Mouse (Mus musculus) monocyte, adult 2 months (primary cell): ENCODE measurements around the gene Ano2.

Source experiments
- DNase-seq, 2 experiments: peaks; one replicate each; pipeline ENCODE4 v3.0.0; 2022; ENCODE audit warnings: low spot score in 2 of 2, low read depth in 1 of 2

Gene Ano2

DNA sequence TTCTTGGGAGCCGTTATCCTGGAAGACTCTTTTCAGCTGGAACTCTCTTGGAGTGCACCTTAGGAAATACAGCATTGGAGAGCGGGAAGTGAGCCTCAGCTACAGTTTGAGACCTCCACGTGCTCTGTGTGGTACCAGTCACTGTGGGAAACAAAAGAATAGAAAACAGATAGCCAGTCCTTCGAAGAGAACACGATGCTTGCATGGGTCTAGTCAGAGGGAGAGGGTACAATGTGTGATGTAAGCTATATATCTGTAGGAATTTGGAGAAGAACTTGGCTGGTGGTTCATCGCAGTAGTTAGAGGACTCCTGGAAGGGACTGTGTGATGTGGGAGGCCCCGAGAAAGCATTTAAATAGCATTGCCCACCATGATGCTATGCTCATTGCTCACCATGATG, 189.1 kb downstream of the Ano2 start:
- no peak for DNase-seq

DNA sequence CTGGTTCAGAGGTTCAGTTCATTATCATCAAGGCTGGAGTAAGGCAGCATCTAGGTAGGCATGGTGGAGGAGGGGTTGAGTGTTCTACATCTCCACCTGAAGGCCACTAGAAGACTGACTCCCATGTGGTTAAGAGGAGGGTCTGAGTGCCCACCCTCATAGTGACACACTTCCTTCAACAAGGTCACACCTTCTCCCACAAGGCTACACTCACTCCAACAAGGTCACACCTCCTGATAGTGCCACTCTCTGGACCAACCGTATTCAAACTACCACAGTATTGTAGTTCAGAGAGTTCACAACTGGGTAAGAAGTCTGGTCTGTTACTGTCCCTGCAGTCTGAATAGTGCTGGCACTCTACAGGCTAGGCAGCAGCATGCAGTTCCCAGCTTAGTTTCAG, 198.4 kb downstream of the Ano2 start:
- DNase-seq = no peak

DNA sequence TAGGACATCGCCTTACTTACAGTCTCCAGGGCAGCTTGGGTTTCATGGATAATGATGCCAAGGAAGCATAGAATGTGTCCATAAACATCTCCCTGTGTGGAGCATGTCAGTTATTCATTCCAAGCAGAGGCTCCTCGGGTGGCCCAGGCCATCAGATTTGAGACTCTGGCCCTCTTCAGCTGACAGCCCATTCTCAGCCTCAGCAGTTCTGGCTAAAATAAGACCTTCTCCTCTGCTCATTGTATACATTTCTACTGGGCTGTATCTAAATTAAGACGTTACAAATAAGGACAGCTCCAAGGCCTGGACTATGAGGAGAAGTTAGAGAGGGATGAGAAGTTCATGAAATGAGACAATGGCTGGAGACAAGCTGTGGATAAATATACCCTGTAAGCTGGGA, 204.1 kb downstream of the Ano2 start:
- no peak for DNase-seq

DNA sequence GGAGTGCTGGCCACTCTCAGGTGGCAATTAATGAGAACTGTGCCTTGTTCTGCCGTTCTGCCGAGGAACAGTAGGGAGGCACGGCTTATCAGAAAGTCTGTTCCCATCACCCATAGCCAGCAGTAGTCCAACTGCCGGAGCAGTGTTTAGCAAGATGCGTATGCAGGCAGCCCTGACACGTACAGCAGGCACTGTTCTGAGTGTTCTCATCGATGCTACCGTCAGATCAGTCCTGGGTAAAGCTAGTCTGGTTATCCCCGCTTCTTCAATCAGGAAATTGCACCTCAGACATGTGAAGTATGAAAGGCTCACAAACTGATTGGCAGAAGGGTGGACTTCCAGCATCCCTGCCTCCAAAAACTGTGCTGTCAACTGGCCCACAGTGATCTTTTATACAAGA, 224.2 kb downstream of the Ano2 start:
- DNase-seq = no peak

DNA sequence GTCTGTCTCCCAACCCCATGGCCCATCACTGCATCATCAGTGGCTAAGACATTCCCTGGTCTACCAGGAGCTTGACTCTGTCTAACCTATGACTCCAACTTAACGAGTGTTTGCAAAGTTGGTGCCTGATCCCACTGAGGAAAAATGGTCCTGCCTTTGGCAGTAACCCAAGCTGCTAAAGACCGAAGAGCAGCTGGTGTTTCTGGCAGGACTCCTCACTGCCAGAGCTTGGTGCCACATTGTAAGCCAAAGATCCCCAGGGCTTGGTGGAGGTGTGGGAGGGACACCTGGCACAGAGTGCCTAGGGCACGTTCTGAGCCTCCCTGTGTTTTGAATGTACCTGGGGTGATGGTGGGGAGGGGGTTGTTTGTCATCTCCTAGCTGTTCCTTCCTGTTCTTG, 232.5 kb downstream of the Ano2 start:
- no peak for DNase-seq

DNA sequence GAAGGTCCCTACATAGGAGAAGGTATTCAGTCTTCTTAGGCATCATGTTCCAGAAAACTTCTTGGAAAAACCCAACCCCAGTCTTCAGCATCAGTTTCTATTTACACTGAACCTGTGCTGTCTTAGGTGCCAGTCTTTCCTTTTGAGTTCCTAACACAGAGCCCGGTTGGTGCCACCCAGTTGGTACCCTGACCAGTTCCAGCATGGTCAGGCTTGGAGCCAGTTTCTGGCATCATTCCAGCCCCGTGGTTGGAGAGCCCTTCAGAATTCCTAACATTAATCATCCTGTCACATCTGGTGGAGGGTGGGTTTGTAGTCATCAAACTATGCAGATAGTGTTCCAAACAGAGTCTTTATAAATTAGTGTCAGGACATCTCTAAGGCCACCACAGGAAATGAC, 234.8 kb downstream of the Ano2 start:
- DNase-seq = no peak

DNA sequence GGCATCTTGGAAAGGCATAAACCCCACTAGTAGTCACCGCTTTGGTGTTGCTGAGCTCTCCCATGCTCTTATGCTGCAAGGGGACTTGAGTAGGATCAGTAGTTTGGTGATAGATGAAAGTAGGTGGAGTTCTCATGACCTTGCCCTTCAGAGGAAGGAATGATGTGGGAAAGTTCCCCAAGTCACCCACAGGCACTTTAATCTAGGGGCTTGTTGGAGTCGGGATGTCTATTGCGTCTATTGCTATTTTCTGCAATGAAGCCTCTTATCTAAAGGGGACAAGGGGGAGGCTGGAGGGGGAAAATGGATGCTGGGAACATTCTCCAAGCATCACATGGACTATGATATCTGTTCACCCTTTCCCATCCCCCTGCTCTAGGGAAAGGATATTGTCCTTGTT, 235.6 kb downstream of the Ano2 start:
- no peak for DNase-seq

DNA sequence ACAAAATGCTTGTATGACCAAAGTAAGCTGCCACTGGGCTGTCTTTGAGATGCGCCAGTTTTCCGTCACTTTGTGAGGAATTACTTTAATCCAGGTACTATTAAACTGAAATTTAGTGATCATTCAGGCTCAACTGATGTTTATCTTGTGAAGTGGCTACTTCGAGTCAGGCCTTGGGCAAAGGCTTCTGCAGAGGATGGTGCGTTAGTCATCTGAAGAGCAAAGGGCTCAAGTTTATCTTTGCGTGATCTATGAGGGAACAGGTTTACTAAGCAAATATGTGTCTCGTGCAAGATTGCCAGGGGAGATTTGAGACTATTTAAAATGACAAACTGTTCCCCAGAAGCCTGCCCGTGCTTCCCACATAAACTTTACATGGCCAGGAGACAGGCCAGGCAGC, 241.7 kb downstream of the Ano2 start:
- DNase-seq = no peak

DNA sequence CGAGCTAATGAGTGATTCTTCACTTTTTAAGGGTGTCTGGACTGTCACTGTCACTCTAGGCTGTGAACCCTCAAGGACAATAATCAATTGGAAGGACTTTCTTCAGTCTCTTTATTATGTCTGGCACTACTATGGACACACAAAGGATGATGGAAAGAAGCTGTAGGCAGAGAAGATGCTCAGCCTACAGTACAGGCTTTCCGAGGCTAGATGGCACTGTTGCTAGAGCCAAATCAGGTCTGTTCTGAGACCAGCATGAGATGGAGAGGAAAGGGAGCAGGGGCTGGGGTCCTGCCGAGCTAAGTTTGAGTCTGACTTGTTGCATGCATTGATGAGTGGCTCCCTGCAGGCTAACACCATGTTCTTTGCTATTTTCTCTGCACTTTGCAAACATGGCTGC, 264.7 kb downstream of the Ano2 start:
- no peak for DNase-seq

DNA sequence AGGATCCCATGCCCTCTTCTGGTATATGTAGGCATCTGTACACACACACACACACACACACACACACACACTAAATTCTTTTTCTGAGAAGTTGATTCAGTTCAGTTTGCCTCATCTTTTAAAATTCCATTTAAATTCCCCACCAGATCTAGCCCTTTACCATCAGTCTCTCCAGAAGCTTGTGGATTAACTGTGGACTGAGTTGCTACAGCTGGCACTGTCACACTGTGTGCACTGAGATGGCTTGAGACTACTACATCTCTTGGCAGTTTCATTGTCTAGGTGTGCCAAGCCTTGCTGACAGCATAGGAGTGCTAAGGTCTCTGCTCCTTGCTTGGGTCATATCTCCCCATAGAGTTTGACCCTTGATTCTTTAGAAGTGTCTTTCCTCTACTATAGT, 283.3 kb downstream of the Ano2 start:
- DNase-seq = no peak

DNA sequence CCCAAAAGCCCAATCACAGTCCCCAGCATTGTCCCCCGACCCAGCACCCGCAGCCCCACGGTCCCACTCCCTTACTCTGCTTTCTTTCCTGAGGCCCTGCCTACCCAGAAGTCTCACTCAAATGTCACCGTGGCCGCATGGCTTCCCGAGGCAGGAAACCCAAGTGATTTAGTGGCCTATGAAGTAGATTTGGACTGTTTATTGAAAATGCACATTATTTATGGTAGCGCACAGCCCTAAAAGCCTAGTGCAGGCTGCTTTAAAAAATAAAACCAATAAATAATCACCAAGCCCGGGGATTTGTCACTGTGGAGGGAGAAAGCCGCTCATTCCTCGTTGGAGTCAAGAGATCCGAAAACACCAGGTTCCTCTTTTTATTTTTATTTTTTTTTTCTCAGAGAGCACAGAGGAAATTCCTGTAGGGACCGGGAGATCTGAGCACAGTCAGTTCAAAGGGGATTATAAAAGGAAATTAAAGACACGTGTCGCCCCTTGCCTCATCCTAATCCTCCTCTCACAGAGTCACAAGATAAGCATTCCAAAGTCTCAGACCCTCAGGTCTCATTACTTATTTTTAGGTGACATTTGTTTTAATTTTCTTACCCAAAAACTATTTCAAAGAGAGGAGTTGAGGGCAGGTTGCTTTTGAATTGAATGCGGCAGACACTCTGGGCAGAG, 285.7 kb downstream of the Ano2 start:
- no peak for DNase-seq

DNA sequence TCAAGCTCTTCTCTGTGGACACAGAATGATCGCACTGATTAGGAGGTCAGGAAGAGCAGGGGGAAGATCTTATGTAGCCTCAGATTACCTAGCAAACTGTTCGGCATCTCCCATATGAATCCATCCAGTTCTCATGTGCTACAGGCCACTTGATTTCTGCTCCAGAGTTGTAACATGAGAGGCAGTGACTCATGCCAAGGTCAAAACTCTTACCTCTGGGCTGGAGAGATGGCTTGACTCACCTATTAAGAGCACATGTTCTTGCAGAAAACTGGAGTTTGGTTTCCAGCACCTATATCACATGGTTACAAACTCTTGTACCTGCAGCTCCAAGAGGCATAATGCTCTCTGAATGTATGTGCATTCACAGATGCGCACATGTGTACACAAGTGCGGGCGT, 289.4 kb downstream of the Ano2 start:
- no peak for DNase-seq

DNA sequence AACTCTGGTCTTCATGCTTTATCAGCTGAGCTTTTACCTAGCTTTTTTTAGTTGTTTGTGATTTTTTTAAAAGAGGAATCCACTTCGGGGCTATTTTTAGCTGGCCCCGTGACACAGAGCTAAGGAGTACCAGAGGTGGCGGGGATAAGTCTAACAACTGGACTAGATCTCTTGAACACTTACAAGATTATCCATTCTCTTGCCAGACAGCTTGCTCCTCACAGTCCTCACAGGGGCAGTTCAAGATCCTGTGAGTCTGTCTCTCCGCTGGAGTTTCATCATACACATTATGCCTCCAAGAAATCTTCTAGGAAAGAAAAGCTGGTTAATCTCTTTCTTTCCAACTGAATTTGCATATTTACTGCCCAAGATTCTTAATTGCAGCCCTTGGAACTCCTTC, 293.8 kb downstream of the Ano2 start:
- DNase-seq = no peak

DNA sequence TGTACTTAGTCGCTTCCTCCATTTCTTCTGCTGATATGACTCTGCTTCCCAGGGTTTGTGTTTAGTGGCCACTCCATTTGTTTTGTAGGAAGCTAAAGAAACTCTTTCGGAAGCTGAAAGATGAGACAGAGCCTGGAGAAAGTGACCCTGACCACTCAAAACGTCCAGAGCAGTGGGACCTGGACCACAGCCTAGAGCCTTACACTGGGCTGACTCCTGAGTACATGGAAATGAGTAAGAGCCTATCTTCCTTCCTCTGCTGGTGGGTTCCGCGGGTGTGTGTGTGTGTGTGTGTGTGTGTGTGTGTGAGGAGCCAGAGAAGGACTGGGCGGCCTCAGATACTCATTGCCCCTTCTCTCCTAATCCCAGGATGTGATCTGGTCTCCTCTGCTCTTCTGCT, 302.5 kb downstream of the Ano2 start:
- DNase-seq = no peak

DNA sequence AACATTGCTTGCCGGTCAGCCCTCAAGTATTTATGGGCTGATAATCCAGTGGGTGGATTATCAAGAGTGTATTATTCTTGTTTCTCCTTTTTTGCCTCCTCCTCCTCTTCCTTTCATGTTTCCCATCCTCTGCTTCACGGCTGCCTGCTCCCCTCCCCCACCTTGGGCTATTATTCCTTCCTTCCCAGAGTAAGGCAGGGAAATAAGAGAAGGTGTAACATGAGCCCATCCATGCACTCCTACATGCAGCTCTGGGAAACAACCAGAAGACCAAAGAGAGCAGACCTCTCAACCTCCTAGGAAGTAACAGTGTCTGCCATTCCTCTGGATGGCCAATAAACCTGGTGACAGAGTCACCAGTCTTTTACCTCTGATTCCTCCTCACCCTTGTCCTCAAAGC, 311.6 kb downstream of the Ano2 start:
- no peak for DNase-seq

DNA sequence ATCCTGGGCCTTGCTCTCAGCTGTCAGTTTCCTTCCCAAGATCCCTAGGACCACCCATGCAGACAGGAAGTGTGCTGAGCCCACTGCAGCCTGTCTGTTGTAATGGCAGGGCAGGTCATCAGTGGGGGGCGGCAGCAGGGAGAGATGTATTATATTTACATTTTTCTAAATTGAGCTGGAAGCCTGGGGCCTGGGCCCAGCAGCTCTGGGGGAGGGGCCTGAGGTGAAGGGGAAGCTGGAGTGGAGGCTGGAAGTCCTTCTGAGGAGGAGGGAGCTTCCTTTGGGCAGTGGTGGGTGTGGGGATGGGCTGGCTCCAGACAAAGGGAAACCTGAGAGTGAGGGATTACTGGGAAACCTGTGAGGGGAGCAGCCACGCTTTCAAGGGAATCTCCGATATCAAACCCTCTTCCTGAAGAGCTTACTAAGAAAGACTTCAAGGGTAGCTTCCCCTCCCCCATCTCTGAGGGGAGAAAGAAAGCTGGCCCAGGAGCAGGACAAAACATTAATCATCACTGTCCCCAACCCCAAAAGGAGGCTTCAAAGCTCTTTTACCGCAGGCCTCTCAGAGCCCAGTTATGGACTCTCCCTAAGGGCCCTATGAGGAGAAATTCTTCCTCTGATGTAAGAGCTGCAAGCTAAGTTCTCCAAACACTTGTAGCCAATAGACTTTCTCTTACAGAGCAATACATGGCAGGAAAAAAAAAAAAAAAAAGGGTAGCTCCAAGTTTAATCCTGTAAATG, 313.0 kb downstream of the Ano2 start:
- DNase-seq = no peak

DNA sequence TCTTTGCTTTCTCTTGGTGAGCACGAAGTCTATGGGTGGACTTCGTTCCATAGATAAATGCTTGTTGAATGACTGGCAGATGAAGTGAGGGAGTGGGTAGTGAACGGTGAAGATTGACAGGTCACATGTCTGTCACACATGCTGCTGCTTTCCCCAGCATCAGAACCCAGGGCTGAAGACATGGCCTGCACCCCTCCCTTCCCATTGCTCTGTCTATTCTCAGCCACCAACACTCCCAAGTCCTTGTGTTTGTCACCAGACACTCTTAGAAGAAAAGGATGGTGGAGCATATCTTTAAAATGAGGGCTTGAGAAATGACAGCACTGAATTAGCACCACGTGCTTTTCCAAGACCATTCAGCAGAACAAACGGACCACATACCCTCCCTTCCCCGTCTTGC, 316.4 kb downstream of the Ano2 start:
- DNase-seq = no peak

DNA sequence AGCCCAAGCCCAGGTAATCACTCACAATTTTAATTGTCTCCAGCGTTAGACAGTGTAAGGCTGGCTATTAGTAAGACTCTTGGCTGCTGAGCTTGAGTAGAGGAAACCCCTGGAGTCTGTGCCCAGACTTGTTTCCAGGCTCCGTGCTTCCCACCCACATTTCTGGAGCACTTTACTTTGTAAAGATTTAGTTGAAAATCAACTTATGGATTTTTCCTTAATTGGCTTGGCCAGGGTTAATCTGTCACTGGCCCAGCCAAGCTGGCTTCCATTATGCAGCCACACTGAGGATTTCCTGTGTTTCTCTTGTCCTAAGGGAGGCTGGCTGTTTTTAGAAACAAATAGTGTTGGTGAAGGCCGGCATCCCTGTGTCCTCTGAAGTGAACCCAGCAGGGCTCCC, 318.9 kb downstream of the Ano2 start:
- no peak for DNase-seq

DNA sequence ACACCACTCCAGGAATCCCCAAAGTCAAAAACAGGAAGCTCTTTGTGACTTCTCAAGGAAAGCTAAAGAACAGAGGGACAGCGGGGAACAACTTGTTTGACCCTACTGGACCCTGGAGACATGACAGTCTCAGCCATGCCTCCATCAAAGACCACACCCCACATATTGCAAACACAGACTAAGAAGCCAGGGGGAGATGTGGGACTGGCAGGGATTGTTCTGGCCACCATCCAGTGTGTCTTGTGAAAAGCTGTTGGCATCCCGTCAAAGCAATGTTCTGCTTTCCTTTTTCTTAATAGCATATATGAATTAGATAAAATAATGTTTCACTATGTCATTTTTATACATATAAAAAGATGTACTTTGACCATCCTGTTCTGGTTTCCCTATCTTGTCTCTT, 326.8 kb downstream of the Ano2 start:
- no peak for DNase-seq

DNA sequence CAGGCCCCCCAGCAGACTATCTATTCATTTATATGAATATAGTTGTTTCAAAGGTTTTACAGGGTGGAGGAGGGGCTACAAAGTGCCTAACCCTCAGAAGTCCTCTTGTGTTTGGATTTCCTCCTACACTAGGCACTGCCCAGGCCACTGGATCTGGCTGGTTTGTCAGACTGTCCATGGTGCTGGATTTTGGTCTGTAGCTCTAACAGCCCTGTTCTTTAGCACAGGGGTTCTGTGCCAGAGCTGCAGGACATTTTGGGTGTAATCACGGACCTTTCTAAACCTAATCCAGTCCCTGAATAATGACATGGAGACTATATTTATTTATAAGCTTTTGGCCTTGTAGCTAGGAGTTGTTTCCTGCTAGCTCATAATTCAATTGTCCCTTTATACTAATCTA, 328.2 kb downstream of the Ano2 start:
- DNase-seq = no peak

DNA sequence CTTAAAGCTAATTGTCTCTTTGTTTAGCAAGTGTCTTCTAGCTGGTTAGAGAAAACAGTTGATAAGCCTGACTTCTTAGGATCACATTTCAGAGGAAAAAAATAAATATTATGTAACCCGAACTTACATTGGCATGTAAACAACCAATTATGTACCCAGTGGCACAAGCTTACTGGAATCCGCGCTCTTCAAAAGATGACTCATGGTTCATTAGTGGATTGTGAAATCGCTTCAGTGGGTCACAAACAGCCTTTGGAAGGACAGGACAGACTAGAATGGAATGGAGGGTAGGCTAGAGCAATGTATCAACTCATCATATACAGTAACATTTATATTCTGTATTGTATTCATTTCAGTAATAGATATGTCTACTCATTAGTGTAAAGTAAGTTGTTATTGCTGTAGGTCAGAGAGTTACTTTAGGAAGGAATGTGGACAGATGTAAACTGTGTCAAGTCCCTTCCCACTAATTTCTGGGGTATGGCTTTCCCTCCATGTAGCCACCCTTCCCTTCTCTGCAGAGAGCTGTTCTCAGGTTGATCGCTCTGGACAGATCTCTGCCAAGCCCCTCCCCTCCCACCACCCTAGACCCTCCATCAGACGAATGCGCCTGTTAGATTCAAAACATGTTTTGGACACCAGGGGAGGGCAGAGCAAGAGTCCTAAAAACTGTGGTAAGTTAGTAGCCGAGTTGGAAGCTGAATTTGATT, 343.6 kb downstream of the Ano2 start:
- DNase-seq = no peak

DNA sequence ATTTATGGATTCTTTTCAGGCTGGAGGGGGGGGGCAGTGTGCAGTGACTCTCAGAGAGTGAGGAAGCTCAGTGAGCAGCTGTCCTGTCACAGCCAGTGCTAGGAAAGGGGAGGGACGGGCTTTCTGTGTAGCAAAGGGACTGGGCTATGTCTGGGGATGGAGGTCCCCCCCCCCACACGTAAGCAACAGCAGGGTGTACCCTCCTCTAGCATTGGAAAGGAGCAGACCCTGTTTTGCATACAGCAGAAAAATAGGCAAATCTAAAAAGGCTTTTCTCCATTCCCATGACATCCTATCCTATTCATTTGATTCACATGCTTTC, 344.1 kb downstream of the Ano2 start:
- no peak for DNase-seq

DNA sequence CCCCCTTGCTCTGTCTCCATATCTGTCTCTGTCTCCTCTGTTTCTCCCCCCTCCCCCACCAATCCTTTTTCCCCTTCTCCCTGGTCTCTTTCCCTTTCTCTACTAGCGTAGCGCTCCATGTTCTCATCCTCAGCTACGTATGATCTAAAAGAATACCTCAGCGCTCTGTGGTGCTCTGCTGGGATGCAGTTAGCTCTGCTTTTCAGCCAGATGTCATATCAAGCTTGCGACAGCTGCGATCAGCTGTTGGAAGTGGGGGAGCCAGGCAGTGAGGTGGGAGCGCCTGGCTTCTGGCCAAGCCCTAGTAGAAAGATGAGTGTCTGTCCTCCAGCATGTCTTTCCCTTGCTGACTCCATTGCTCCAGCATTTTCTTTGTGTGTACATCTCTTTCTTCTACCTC, 344.5 kb downstream of the Ano2 start:
- DNase-seq = no peak
